Mouse (Mus musculus): ENCODE measurements around the gene Kazn.

DNA sequence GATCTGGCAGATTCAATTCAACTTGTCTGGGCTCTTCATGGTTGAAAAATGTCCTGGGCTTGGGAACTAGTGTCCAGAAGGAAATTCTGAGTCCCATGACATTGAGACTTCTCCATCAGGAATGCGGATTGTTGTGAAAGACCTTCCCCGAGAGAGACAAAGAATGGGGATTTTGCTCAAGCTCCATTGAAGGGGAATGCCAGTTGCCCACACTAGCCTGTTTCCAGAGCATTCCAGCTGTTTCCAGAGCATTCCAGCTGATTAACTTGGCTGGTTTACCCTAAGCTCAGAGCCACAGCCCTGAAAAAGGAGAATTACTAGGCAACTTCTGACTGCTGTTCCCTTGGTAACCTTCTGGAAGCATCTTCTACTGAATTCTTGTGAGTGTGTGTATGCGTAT, 32.3 kb upstream of the Kazn start:
- TF ChIP-seq CTCF (IDR thresholded peaks at IDR 0.05; ENCODE audit: extremely low read depth, insufficient read depth, low read length) (no peak), POLR2A (IDR thresholded peaks at IDR 0.05; ENCODE audit: extremely low read depth, insufficient read depth, low read length) (no peak)

Data from cortical plate, adult 2 months (tissue).